Mouse (Mus musculus) embryo, embryonic 10.5 days (tissue): ENCODE data around the gene P4ha2.

Experiments
- DNase-seq: peaks from one replicate; pipeline ENCODE4 v3.0.0-alpha.2; 2015; ENCODE audit warnings: low spot score

The P4ha2 gene

DNA sequence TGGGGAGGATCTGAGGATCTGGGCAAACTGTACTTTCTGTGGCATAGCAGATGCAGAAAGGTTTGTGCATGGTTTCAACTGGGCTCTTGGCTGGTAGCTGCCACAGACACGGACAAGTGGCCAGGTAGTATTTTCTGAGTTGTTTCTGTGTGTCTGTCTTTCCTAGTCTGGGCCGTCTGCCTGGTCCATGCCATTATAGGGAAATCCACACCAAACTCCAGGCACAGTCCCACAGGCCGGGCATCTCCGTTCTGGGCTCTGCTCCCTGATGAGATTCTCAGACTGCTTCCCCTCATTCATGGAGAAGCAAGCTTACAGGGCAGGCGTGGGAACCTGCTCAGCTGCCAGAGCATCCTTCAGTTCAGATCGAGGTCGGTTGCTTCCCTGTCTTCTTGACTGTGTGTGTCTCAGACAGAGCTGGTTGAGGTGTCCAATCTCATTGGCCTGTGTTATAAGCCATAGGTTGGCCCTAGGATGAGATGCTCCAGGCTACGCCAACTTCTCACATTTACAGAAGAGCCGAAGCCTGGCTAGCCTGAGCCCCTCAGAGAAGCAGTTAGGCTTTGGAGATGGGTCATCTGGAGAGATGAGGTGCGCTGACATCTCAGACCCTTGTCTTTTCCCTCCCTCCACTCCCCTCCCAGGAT lies at the start of gene P4ha2:
Gene P4ha2 (plus strand): TSS at position 51 of the 647 bp plus-strand sequence.
- DNase-seq = no peak

GRCm38 (mm10) chr11:54050205-54050604 lies 49.7 kb upstream of the P4ha2 start:
- DNase-seq = no peak

- DNase-seq = no peak
These were observed 48.7 kb upstream of the P4ha2 start for GRCm38 (mm10) chr11:54051161-54051560.

GRCm38 (mm10) chr11:54052128-54052527 lies 47.8 kb upstream of the P4ha2 start:
- no peak for DNase-seq

DNA sequence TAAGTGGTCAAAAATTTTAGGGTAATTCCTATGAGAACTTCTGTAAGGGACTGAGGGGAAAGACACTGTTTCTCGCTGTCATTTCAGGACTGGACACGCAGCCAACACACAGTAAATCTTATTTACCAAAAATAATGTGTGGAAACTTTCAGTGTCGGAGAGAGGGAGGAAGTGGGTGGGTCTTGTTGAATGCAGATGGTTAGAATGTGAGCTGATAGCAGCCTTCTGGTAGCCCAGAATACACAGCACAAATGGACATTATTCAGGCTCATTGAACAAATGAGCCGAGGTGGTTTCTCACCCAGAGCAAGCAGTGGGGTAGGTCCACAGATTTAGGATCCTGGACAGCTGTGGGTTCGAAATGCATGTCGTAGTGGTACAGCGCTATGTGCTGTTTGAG lies 46.8 kb upstream of the P4ha2 start:
- no peak for DNase-seq

GRCm38 (mm10) chr11:54054257-54054656 lies 45.6 kb upstream of the P4ha2 start:
- peak; percentile 86 for DNase-seq

GRCm38 (mm10) chr11:54056132-54056531 lies 43.8 kb upstream of the P4ha2 start:
- DNase-seq = peak; percentile 84

- peak; percentile 69 for DNase-seq
These were observed 42.5 kb upstream of the P4ha2 start for GRCm38 (mm10) chr11:54057428-54057827.

GRCm38 (mm10) chr11:54058056-54058617 lies 41.8 kb upstream of the P4ha2 start:
- peak; percentile 24 for DNase-seq

- peak; percentile 37 for DNase-seq
These were observed 41.3 kb upstream of the P4ha2 start for GRCm38 (mm10) chr11:54058643-54059042.

DNA sequence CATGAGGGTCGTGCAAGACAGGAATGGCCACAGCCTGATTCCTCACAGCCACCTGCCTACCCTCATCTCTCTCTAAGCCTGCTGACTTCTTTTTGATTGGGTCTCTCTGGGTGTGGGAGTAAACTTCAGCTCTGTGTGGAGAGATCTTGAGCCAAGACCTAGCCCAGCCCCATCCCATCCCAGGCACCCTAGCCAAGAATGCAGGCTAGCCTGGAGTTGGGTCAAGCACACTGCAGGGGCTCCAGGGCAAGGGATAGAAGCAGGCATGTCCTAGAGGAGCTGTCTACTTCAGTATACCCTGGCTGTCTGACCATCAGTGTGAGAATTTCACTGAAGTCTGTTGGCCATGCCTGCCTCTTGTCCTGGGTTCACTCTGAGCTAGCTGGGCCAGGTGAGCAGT lies 40.4 kb upstream of the P4ha2 start:
- no peak for DNase-seq

DNA sequence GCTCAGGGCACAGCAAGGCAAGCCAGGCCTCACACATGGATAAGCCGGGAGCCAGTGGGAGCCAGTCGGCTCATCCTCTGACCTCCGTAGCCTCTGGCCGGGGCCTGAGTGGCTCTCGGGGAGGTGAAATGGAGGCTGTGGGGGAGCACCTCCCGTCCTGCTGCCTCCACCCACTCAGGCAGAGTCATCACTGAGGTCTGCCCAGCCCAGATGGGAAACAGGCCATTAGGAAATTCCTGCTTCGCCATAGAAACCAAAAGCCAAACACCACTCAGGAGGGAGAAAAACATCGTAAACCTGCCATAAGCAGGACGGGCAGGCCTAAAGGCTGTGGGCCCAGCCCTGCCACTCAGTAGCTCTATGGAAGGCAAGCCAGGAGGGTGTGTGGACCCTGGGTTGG lies 39.6 kb upstream of the P4ha2 start:
- DNase-seq = peak; percentile 73

GRCm38 (mm10) chr11:54062086-54062752 lies 37.7 kb upstream of the P4ha2 start:
- DNase-seq = no peak

- no peak for DNase-seq
These were observed 37.0 kb upstream of the P4ha2 start for GRCm38 (mm10) chr11:54062753-54063471.

GRCm38 (mm10) chr11:54063472-54063775 lies 36.5 kb upstream of the P4ha2 start:
- DNase-seq = no peak

GRCm38 (mm10) chr11:54064412-54064978 lies 35.4 kb upstream of the P4ha2 start:
- DNase-seq = no peak

DNA sequence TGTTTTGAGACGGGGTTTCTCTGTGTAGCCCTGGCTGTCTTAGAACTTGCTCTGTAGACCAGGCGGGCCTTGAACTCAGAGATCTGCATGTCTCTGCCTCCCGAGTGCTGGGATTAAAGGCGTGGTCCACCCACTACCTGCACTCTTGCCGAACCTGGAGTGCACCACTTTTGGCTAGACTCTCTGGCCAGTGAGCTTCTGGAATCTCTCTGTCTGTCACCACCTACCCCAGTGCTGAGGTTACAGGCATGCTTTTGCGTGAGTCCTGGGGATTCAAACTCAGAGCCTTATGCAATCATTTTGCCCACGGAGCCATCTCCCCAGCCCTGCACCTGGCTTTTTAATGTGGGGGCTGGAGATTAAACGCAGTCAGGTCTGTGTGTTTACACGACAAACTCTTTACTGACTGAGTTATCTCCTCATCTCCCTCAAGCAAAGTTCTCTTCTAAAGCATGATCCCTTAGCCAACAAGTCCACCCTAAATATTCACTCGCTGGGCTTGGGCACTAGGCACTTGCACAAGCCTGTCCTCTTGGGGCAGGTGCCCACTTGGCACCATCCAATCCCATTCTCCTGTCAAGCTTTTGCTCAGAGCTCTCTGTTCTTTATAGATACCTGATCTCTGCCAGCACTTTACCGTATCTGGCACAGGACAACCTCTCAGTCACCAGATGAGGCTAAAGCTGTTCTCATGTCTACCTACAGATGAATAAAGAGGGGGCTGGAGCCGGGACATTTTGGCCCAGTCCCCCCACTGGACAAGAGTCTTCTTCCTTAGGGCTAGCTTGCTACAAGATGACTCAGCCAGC lies 34.6 kb upstream of the P4ha2 start:
- DNase-seq = no peak

- DNase-seq = no peak
These were observed 34.0 kb upstream of the P4ha2 start for GRCm38 (mm10) chr11:54065915-54066178.

DNA sequence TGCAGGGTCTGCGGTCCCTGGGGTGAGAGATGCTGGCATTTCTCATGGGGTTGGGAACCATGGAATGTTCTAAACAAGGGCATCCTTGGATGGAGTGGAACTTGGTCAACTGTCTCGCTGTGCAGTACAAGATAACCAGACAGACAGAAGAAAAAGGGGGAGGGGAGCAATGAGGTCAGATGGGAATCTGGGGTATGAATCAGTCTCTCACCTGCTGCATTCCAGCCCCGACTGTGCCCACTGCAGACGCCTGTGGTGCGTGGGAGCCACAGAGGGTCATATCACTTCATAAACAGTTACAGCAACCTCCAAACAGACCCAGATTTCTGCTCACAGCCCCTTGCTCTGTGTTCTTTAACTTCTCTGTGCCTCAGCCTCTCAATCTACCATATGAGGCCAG lies 33.5 kb upstream of the P4ha2 start:
- no peak for DNase-seq

- DNase-seq = peak; percentile 62
These were observed 32.4 kb upstream of the P4ha2 start for GRCm38 (mm10) chr11:54067318-54067995.

DNA sequence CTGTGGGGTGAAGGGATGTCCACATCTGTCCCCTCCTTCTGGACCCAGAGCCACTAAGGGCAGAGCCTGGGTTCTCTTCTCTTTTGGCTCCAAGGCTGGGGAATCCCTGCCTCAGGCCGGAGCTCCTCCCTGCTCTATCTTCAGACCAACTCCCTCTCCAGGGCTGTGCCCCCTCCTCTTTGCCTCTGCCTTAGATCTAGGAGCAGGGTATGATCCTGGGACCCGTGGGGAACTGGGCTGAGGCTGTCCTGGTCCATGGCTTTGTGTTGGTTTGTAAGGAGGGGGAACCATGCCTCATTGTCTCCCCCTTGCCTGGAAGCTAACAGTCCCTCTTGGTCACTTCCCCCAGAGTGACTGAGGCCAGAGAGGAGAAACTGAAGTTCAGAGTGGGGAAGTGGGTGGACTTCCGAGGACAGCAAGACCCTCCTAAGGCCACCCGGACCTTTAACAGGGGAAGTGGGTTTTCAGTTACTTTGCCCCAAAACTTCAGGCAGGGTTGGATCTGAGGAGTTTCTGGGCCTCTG lies 31.8 kb upstream of the P4ha2 start:
- peak; percentile 32 for DNase-seq
